Mouse (Mus musculus): ENCODE data around the gene En1. TPM values are rescaled to one million over a fixed set of nuclear protein-coding genes. Genes with fewer than 3 reads are reported as not detected.

The En1 gene
- polyA plus RNA-seq, 1 experiment from 2014 or later, result not detected

GRCm38 (mm10) chr1:120594603-120595002 lies 7.6 kb upstream of the En1 start:
- Histone ChIP-seq H3K27ac (replicated peaks) (no peak overlapping the region), H3K9ac (ENCODE audit: low read length) (no peak overlapping the region), H3K4me2 (replicated peaks; ENCODE audit: low read depth) (no peak overlapping the region), H3K9me3 (ENCODE audit: control insufficient read depth, low read length) (no peaks in the 10 kb centered on the region), H3K4me1 (replicated peaks; ENCODE audit: control insufficient read depth, insufficient read depth) (no peaks in the 10 kb centered on the region), H3K27me3 (ENCODE audit: control insufficient read depth, insufficient read depth, low read length) (peaks cover 37% of the 10 kb centered on the region), H3K36me3 (ENCODE audit: control insufficient read depth, insufficient read depth, low read length) (no peaks in the 10 kb centered on the region), H3K4me3 (ENCODE audit: low read depth, low read length) (no peak overlapping the region)
- TF ChIP-seq CTCF (IDR thresholded peaks at IDR 0.05; ENCODE audit: low read depth) (peak; percentile 70), EP300 (optimal IDR thresholded peaks at IDR 0.05) (no peak)
- WGBS, result 4% methylated on average over 8 of the region's 8 CpGs
- no peak for ATAC-seq (ENCODE audit: low FRiP score, low TSS enrichment)
- peak; percentile 18 for DNase-seq (ENCODE audit: low spot score)

- 7% methylated on average over 17 of the region's 17 CpGs for WGBS
- Histone ChIP-seq H3K9ac (ENCODE audit: low read length) (no peak overlapping the region), H3K27ac (replicated peaks) (no peak overlapping the region), H3K36me3 (ENCODE audit: control insufficient read depth, insufficient read depth, low read length) (no peaks in the 10 kb centered on the region), H3K4me1 (replicated peaks; ENCODE audit: control insufficient read depth, insufficient read depth) (no peaks in the 10 kb centered on the region), H3K9me3 (ENCODE audit: control insufficient read depth, low read length) (no peaks in the 10 kb centered on the region), H3K27me3 (ENCODE audit: control insufficient read depth, insufficient read depth, low read length) (peaks cover 40% of the 10 kb centered on the region), H3K4me2 (replicated peaks; ENCODE audit: low read depth) (no peak overlapping the region), H3K4me3 (ENCODE audit: low read depth, low read length) (no peak overlapping the region)
- TF ChIP-seq EP300 (optimal IDR thresholded peaks at IDR 0.05) (no peak), CTCF (IDR thresholded peaks at IDR 0.05; ENCODE audit: low read depth) (no peak)
- no peak for ATAC-seq (ENCODE audit: low FRiP score, low TSS enrichment)
- DNase-seq (ENCODE audit: low spot score), result peak; percentile 11
These were observed 6.6 kb upstream of the En1 start for GRCm38 (mm10) chr1:120595471-120596240.

- Histone ChIP-seq H3K27ac (replicated peaks) (no peak overlapping the region), H3K4me1 (replicated peaks; ENCODE audit: control insufficient read depth, insufficient read depth) (no peaks in the 10 kb centered on the region), H3K36me3 (ENCODE audit: control insufficient read depth, insufficient read depth, low read length) (no peaks in the 10 kb centered on the region), H3K9me3 (ENCODE audit: control insufficient read depth, low read length) (no peaks in the 10 kb centered on the region), H3K4me3 (ENCODE audit: low read depth, low read length) (no peak overlapping the region), H3K9ac (ENCODE audit: low read length) (no peak overlapping the region), H3K4me2 (replicated peaks; ENCODE audit: low read depth) (0 out of 2 replicates have a peak overlapping the region, but pooled peaks have one; percentile 5), H3K27me3 (ENCODE audit: control insufficient read depth, insufficient read depth, low read length) (peaks cover 35% of the 10 kb centered on the region)
- WGBS, result 1% methylated on average over 21 of the region's 21 CpGs
- ATAC-seq (ENCODE audit: low FRiP score, low TSS enrichment) (no peak), DNase-seq (ENCODE audit: low spot score) (peak; percentile 36)
- TF ChIP-seq CTCF (IDR thresholded peaks at IDR 0.05; ENCODE audit: low read depth) (peak; percentile 11; the same call in 1 of the 2 replicates), EP300 (optimal IDR thresholded peaks at IDR 0.05) (no peak)
These were observed 5.9 kb upstream of the En1 start for GRCm38 (mm10) chr1:120596319-120596718.

GRCm38 (mm10) chr1:120596784-120597183 lies 5.4 kb upstream of the En1 start:
- ATAC-seq (ENCODE audit: low FRiP score, low TSS enrichment), result no peak
- WGBS, result 2% methylated on average over 18 of the region's 19 CpGs
- H3K4me2 ChIP-seq (replicated peaks; ENCODE audit: low read depth), result 0 out of 2 replicates have a peak overlapping the region, but pooled peaks have one; percentile 5
- no peaks in the 10 kb centered on the region for H3K4me1 ChIP-seq (replicated peaks; ENCODE audit: control insufficient read depth, insufficient read depth)
- no peak overlapping the region for H3K4me3 ChIP-seq (ENCODE audit: low read depth, low read length)
- no peak overlapping the region for H3K27ac ChIP-seq (replicated peaks)
- TF ChIP-seq CTCF (IDR thresholded peaks at IDR 0.05; ENCODE audit: low read depth) (no peak), EP300 (optimal IDR thresholded peaks at IDR 0.05) (no peak)
- peak; percentile 12 for DNase-seq (ENCODE audit: low spot score)
- no peaks in the 10 kb centered on the region for H3K36me3 ChIP-seq (ENCODE audit: control insufficient read depth, insufficient read depth, low read length)
- peaks cover 35% of the 10 kb centered on the region for H3K27me3 ChIP-seq (ENCODE audit: control insufficient read depth, insufficient read depth, low read length)
- H3K9ac ChIP-seq (ENCODE audit: low read length), result no peak overlapping the region
- no peaks in the 10 kb centered on the region for H3K9me3 ChIP-seq (ENCODE audit: control insufficient read depth, low read length)

GRCm38 (mm10) chr1:120597271-120597670 lies 4.9 kb upstream of the En1 start:
- no peaks in the 10 kb centered on the region for H3K4me1 ChIP-seq (replicated peaks; ENCODE audit: control insufficient read depth, insufficient read depth)
- no peak overlapping the region for H3K4me2 ChIP-seq (replicated peaks; ENCODE audit: low read depth)
- no peak overlapping the region for H3K27ac ChIP-seq (replicated peaks)
- no peak overlapping the region for H3K4me3 ChIP-seq (ENCODE audit: low read depth, low read length)
- H3K9me3 ChIP-seq (ENCODE audit: control insufficient read depth, low read length), result no peaks in the 10 kb centered on the region
- H3K27me3 ChIP-seq (ENCODE audit: control insufficient read depth, insufficient read depth, low read length), result peaks cover 35% of the 10 kb centered on the region
- DNase-seq (ENCODE audit: low spot score) (peak; percentile 16), ATAC-seq (ENCODE audit: low FRiP score, low TSS enrichment) (no peak)
- 2% methylated on average over 11 of the region's 11 CpGs for WGBS
- no peak overlapping the region for H3K9ac ChIP-seq (ENCODE audit: low read length)
- no peaks in the 10 kb centered on the region for H3K36me3 ChIP-seq (ENCODE audit: control insufficient read depth, insufficient read depth, low read length)
- TF ChIP-seq EP300 (optimal IDR thresholded peaks at IDR 0.05), result no peak
- TF ChIP-seq CTCF (IDR thresholded peaks at IDR 0.05; ENCODE audit: low read depth), result no peak
